Mouse (Mus musculus): ENCODE measurements at regions not wholly inside any gene's neighbourhood (a gene's known extent, or its start where the extent isn't known, plus 50 kb on each side); places are given as distances from the start of the nearest gene placed in this dataset.

DNA sequence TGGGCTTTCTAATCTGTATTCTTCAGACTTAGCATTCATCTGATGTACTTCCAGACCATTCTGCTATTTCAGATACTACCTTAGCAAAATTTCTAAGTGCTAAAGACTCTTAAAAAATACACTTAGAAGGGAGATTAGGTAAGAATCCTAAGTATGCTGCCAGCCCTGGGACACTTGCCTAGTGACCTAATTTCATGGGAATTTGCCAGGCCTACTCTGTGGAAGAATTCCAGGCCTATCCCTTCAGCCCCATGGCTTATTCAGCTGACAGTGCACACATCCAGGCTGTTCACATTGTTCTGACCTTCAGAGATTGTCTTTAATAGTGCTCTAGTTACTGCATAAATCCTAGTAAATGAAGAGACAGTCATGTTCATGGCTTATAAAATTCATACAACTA is 138.9 kb upstream of the Nrp1 start:
- Histone ChIP-seq H3K27me3 (replicated peaks; ENCODE audit: low read depth, poor library complexity, severe bottlenecking) (peaks cover 10% of the 10 kb centered on the region; the same call in 1 of the 2 replicates), H3K4me1 (peaks cover 8% of the 10 kb centered on the region; the same call in 1 of the 2 replicates), H3K36me3 (replicated peaks) (no peaks in the 10 kb centered on the region), H3K27ac (replicated peaks) (no peak overlapping the region), H3K9me3 (no peaks in the 10 kb centered on the region), H3K4me3 (no peak overlapping the region)
- DNase-seq (ENCODE audit: low spot score) = no peak

DNA sequence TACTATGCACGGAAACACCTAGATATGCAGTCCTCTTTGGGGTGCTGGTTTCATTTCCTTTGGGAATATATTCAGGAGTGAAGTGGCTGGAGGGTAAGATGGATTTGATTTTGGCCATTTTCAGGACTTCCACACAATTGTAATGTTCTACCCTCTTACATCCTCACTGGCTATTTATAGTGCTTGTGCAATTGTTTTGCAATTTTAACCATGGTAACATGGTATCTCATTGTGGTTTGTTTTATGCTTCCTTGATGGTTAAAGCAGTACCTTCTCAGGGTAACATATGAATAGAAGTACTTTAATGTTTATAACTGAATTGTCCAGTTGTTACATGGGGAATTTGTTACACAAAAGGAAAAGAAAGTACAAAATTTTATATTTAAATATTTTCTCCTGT is 135.3 kb upstream of the Nrp1 start:
- Histone ChIP-seq H3K27me3 (replicated peaks; ENCODE audit: low read depth, poor library complexity, severe bottlenecking) (no peaks in the 10 kb centered on the region), H3K27ac (replicated peaks) (no peak overlapping the region), H3K36me3 (replicated peaks) (no peaks in the 10 kb centered on the region), H3K4me3 (no peak overlapping the region), H3K9me3 (no peaks in the 10 kb centered on the region), H3K4me1 (no peaks in the 10 kb centered on the region)
- DNase-seq (ENCODE audit: low spot score) = no peak
- 92% methylated on average over 1 of the region's 1 CpGs for WGBS

DNA sequence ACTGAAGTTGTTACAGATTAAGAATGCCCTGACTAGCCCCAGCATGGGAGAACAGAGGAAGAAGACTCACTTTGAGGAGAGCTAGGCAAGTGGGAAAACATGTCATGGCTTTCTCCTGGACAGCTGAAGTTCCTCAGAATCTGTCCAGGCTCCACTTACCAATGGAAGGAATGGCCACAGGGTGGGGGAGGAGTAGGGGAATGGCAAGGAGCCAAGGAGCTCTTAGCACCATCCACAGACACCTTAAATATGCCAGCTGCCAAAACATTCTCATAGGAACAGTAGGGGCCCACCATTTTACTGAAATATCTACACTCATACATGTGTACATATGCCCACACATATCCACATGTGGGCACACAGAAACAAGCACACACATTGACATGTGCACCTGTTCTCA is 134.9 kb upstream of the Nrp1 start:
- H3K9me3 ChIP-seq = no peaks in the 10 kb centered on the region
- no peak overlapping the region for H3K27ac ChIP-seq (replicated peaks)
- H3K4me1 ChIP-seq = no peaks in the 10 kb centered on the region
- H3K4me3 ChIP-seq = no peak overlapping the region
- DNase-seq (ENCODE audit: low spot score) = no peak
- H3K27me3 ChIP-seq (replicated peaks; ENCODE audit: low read depth, poor library complexity, severe bottlenecking) = no peaks in the 10 kb centered on the region
- no peaks in the 10 kb centered on the region for H3K36me3 ChIP-seq (replicated peaks)

DNA sequence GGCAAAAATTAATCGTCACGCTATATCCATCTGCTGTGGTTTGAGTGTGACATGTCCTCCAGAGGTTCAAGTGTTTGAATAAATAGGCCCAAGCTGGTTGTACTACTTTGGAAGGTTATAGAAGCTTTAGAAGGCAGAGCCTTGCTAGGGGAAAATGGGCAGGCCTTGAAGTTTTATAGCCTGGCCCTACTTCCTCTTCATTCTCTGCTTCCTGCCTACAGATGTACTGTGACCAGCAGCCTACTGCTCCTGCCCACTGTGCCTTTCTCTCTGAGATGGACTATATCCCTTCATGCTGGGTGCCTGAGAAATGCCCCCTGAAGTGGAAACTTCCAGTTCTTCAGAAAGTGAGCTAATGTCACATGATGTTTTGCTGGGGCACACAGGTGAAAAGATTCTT is 133.3 kb upstream of the Nrp1 start:
- Histone ChIP-seq H3K27me3 (replicated peaks; ENCODE audit: low read depth, poor library complexity, severe bottlenecking) (no peaks in the 10 kb centered on the region), H3K27ac (replicated peaks) (no peak overlapping the region), H3K36me3 (replicated peaks) (no peaks in the 10 kb centered on the region), H3K4me1 (no peaks in the 10 kb centered on the region), H3K4me3 (no peak overlapping the region), H3K9me3 (no peaks in the 10 kb centered on the region)
- DNase-seq (ENCODE audit: low spot score) = no peak
- WGBS = 93% methylated on average over 2 of the region's 2 CpGs

- Histone ChIP-seq H3K27me3 (replicated peaks; ENCODE audit: low read depth, poor library complexity, severe bottlenecking) (no peaks in the 10 kb centered on the region), H3K4me3 (no peak overlapping the region), H3K27ac (replicated peaks) (no peak overlapping the region), H3K36me3 (replicated peaks) (no peaks in the 10 kb centered on the region), H3K4me1 (no peaks in the 10 kb centered on the region), H3K9me3 (no peaks in the 10 kb centered on the region)
- 89% methylated on average over 11 of the region's 11 CpGs for WGBS
- no peak for DNase-seq (ENCODE audit: low spot score)
Observed at GRCm38 (mm10) chr8:128235071-128235470, 123.3 kb upstream of the Nrp1 start.

GRCm38 (mm10) chr8:128235527-128235926 is 122.9 kb upstream of the Nrp1 start:
- Histone ChIP-seq H3K27me3 (replicated peaks; ENCODE audit: low read depth, poor library complexity, severe bottlenecking) (no peaks in the 10 kb centered on the region), H3K36me3 (replicated peaks) (no peaks in the 10 kb centered on the region), H3K4me3 (no peak overlapping the region), H3K9me3 (no peaks in the 10 kb centered on the region), H3K4me1 (no peaks in the 10 kb centered on the region), H3K27ac (replicated peaks) (no peak overlapping the region)
- no peak for DNase-seq (ENCODE audit: low spot score)
- 84% methylated on average over 5 of the region's 5 CpGs for WGBS

DNA sequence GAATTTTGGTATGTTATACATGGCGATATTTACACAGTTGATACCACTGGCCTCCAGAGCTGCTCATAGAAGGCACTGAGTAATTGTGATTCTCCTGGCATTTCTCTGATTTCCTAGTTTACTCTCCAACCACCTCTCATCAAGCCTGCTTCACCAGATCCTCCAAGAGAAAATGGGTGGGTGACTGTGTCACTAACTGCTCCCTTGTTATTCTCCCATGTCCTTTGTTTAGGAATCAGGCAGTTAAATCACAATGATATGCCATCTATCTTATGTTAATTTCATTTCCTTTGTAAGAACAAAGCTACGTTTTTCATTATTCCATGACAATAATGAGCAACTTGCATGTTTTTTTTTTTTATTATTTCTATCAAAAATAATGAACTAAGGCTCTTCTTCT is 122.3 kb upstream of the Nrp1 start:
- no peak overlapping the region for H3K27ac ChIP-seq (replicated peaks)
- WGBS = 88% methylated on average over 2 of the region's 2 CpGs
- DNase-seq (ENCODE audit: low spot score) = no peak
- H3K36me3 ChIP-seq (replicated peaks) = no peaks in the 10 kb centered on the region
- no peak overlapping the region for H3K4me3 ChIP-seq
- H3K9me3 ChIP-seq = no peaks in the 10 kb centered on the region
- H3K27me3 ChIP-seq (replicated peaks; ENCODE audit: low read depth, poor library complexity, severe bottlenecking) = no peaks in the 10 kb centered on the region
- H3K4me1 ChIP-seq = no peaks in the 10 kb centered on the region

DNA sequence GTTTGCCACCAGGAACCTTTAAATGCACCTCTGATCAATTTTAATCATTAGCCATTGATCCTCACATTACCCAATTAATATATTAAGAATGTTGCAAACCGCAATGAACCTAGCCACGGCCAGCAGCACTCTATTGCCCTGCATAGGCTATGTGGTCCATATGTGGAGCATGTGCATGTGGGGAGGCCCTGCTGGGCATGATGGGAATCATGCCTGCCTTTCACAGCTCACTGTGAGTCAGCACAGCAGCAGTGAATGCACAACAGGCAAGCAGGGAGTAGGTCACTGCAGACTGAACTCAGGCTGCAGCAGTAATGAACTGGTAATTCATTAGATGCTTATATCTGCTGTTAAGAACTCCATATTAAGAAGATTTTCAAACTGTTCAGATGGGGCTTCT is 119.5 kb upstream of the Nrp1 start:
- H3K36me3 ChIP-seq (replicated peaks) = no peaks in the 10 kb centered on the region
- H3K4me3 ChIP-seq = no peak overlapping the region
- H3K4me1 ChIP-seq = no peaks in the 10 kb centered on the region
- H3K9me3 ChIP-seq = no peaks in the 10 kb centered on the region
- no peaks in the 10 kb centered on the region for H3K27me3 ChIP-seq (replicated peaks; ENCODE audit: low read depth, poor library complexity, severe bottlenecking)
- 90% methylated on average over 2 of the region's 2 CpGs for WGBS
- no peak for DNase-seq (ENCODE audit: low spot score)
- no peak overlapping the region for H3K27ac ChIP-seq (replicated peaks)

- no peak for DNase-seq (ENCODE audit: low spot score)
- H3K27ac ChIP-seq (replicated peaks) = no peak overlapping the region
- no peaks in the 10 kb centered on the region for H3K4me1 ChIP-seq
- no peak overlapping the region for H3K4me3 ChIP-seq
- no peaks in the 10 kb centered on the region for H3K9me3 ChIP-seq
- WGBS = 82% methylated on average over 1 of the region's 1 CpGs
- H3K27me3 ChIP-seq (replicated peaks; ENCODE audit: low read depth, poor library complexity, severe bottlenecking) = no peaks in the 10 kb centered on the region
- no peaks in the 10 kb centered on the region for H3K36me3 ChIP-seq (replicated peaks)
Observed at GRCm38 (mm10) chr8:128239783-128240182, 118.6 kb upstream of the Nrp1 start.

DNA sequence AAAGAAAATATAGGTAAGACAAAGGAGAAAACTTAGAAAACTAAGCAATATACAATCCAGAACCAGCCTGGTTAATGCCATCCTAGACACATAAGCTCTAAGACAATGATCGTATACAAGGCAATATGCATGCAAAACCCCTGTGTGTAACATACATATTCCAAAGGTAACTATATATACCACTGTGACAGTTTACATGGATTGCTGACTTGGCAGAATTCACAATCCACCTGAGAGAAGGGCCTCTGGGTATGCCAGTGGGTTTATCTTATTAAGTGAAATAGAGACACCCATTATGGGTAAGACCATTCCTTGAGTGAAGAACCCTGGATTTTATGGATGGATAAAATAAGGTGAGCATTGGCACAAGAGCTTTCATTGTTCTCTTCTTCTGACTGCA is 117.2 kb upstream of the Nrp1 start:
- Histone ChIP-seq H3K27me3 (replicated peaks; ENCODE audit: low read depth, poor library complexity, severe bottlenecking) (no peaks in the 10 kb centered on the region), H3K27ac (replicated peaks) (no peak overlapping the region), H3K36me3 (replicated peaks) (no peaks in the 10 kb centered on the region), H3K9me3 (no peaks in the 10 kb centered on the region), H3K4me1 (no peaks in the 10 kb centered on the region), H3K4me3 (no peak overlapping the region)
- DNase-seq (ENCODE audit: low spot score) = no peak
- WGBS = 90% methylated on average over 1 of the region's 1 CpGs

GRCm38 (mm10) chr8:128242465-128243251 is 115.7 kb upstream of the Nrp1 start:
- WGBS = 89% methylated on average over 3 of the region's 3 CpGs

DNA sequence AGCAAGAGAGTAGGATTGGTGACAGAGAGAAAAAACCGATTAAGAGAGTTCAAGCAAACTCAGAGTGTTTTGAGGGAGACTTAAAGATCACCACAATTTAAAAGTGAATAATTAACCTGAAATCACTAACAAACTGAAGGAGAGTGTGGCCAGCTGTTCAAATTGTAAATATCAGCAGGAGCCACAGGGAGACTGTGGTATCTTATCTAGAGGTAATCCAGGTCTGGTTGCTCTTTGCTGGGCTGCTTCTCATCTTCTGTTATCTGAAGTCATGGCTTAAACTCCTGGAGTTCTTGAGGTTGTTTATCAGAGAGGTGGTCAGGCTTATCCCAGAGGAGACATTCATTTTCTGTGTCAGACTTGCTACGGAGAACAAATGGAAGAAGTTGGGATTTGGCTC is 106.7 kb upstream of the Nrp1 start:
- no peak overlapping the region for H3K4me3 ChIP-seq
- H3K4me1 ChIP-seq = no peaks in the 10 kb centered on the region
- no peak overlapping the region for H3K27ac ChIP-seq (replicated peaks)
- no peaks in the 10 kb centered on the region for H3K9me3 ChIP-seq
- WGBS = 72% methylated on average over 2 of the region's 2 CpGs
- DNase-seq (ENCODE audit: low spot score) = no peak
- no peaks in the 10 kb centered on the region for H3K36me3 ChIP-seq (replicated peaks)
- H3K27me3 ChIP-seq (replicated peaks; ENCODE audit: low read depth, poor library complexity, severe bottlenecking) = peaks cover 4% of the 10 kb centered on the region; the same call in 1 of the 2 replicates

More at GRCm38 (mm10) chr8:128242465-128243251, 115.7 kb upstream of the Nrp1 start:
- no peak for DNase-seq (ENCODE audit: low spot score)
- Histone ChIP-seq H3K27me3 (replicated peaks; ENCODE audit: low read depth, poor library complexity, severe bottlenecking) (no peaks in the 10 kb centered on the region), H3K9me3 (no peaks in the 10 kb centered on the region), H3K36me3 (replicated peaks) (no peaks in the 10 kb centered on the region), H3K4me1 (no peaks in the 10 kb centered on the region), H3K27ac (replicated peaks) (no peak overlapping the region), H3K4me3 (no peak overlapping the region)

- no peak overlapping the region for H3K4me3 ChIP-seq
- H3K4me1 ChIP-seq = peaks cover 25% of the 10 kb centered on the region
- H3K36me3 ChIP-seq (replicated peaks) = no peaks in the 10 kb centered on the region
- no peak for DNase-seq (ENCODE audit: low spot score)
- no peaks in the 10 kb centered on the region for H3K9me3 ChIP-seq
- WGBS = 86% methylated on average over 3 of the region's 3 CpGs
- H3K27ac ChIP-seq (replicated peaks) = no peak overlapping the region
- no peaks in the 10 kb centered on the region for H3K27me3 ChIP-seq (replicated peaks; ENCODE audit: low read depth, poor library complexity, severe bottlenecking)
Observed at GRCm38 (mm10) chr8:128260836-128261235, 97.6 kb upstream of the Nrp1 start.
